Mouse (Mus musculus) left cerebral cortex, adult 11 months (tissue): ENCODE results near the gene Olfr871.
"Not testable (repeated sequence)": the region's sequence is repeated elsewhere in the genome, so short reads cannot be mapped to it uniquely, and the experiment has no call there.

ENCODE experiments used
- DNase-seq: peaks from one replicate; pipeline ENCODE4 v3.0.0; 2022; ENCODE audit warnings: low spot score

The Olfr871 gene

DNA sequence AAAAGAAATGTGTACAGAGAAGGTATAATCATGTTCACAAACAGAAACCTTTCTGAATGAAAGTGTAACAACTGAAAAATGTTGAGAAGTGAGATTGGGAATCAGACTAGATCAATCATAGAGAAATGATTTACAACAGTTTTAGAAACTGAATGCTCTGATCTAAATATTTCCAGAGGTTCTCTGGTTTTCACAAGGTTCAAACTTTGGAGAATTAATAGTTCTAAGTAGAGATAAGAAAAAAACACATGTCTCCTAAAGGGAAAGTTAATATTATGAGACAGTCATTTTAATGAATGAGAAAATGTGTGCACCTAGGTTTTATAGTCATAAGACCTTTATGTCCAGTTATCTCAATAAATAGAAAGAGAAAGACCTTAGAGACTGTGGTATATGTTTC lies at the start of gene Olfr871:
Olfr871 (plus strand) TSS at position 301 of the 400 bp plus-strand sequence.
- no peak for DNase-seq

DNA sequence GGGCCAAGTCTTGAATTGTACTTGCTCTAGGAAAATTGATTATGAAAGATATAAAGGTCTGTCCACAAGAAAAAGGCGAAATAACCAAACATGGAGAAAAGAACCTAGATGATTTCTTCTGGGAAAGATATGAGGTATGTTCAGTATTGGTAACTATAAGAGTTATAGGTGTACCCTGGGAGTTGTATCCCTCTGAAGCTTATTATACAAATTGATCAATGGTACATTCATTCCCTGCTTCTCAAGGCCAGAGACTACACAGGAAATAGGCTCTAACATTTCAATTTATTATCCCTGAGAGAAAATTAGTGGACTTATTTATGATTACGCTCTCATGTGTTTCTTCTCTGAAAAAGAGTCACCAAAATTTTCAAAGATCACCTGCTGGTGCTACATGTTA lies 38.0 kb upstream of the Olfr871 start, which contains the start of gene Olfr870:
Olfr870 (minus strand) TSS at position 101 of the 400 bp plus-strand sequence.
- no peak for DNase-seq

DNA sequence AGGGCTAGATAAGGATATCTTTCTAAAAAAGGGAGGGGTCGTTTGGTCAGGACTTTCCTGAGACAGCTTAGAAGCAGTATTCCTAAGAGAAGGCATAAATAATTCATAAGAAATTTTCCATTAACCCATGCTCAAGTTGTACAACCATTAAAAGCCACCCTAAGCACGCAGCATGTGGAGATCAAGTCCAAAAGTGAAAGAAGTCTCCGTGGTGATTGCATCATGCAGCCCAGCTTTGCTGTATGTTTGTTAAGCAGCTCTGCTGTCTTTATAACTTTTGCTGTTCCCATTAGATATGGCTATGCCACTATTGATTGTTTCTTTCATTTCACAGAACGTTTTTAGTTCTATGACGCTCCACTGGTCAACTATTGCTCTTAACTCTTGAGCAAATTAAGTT lies 32.5 kb upstream of the Olfr871 start:
- DNase-seq = no peak

DNA sequence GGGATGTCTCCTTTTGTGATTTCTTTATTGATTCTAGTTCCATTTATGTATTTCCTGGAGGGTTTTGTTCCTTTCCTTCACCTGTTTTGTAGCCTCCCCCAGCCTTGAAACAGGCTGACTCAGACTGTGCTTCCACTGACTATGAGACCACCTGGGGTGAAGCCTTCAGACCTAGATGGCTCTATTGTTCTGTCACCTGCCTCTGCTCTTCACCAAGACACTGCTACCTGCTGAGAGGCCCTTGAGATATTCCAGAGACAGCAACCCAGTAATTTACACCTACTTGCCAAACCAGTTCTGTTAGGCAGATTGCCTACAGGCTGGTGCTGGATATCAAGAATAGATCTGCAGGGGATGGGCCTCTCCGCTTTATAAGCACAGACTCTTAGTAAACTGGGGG lies 9.9 kb upstream of the Olfr871 start:
- DNase-seq = no peak

DNA sequence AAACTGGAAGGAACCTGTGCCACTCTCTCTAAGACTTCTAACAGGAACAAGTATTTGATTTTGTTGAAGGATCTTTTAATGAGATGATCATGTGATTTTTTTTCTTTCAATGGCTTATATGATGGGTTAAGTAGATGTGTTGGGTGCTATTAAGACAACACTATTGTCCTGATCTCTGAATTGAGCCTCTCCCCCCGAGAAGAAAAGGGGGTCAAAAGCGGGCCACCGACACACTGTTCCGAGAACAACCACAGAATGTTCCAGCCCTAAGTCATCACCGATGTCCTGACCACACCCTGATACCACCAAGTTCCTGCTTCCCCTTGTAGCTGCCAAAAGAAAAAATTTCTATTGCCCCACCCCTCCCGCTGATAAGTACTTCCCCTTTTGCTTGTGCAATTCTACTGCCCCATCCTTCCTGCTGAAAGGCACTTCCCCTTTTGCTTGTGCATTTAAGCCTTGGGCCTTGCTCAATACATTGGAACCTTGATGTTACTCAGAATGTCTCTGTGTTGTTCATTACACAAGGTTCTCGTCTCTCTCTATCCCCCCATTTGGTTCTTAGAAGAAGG lies 8.5 kb upstream of the Olfr871 start:
- DNase-seq = not testable (repeated sequence)

DNA sequence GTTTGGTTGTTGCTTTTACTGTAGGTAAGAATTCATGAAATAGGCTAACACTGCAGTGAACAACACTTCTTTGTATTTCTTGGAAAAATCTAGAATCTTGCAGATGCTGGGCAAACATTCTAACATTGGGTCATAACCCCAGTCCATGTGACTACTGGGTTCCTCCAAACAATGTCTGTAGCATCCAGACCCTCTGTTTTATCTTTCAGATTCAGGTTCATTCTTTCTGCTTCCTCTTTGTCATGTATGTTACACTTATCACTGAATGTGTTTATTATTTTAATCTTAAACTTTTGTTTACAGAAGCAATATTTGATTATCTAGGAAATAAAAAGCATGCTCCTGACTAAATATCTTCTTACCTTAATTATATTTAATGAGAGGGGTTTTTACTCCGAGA lies 1.2 kb upstream of the Olfr871 start:
- DNase-seq = no peak

DNA sequence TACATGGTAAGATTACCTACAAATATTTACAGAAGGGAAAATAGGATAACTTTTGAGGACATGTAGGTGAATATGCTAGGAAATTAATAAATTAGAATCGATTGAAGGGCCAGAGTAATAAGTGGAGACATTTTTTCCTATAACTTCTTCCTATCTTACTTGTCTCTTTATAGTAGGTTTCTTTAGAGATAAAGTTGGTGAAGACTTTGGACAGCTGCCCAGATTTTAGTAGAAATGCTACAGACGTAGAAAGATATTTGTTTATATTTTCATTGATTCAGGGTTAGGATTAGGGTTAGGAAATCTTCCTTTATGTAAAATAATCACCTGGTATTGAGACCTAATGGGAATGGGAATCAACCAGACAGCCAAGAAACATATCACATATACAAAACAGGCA lies 530 bp upstream of the Olfr871 start:
- DNase-seq = no peak

DNA sequence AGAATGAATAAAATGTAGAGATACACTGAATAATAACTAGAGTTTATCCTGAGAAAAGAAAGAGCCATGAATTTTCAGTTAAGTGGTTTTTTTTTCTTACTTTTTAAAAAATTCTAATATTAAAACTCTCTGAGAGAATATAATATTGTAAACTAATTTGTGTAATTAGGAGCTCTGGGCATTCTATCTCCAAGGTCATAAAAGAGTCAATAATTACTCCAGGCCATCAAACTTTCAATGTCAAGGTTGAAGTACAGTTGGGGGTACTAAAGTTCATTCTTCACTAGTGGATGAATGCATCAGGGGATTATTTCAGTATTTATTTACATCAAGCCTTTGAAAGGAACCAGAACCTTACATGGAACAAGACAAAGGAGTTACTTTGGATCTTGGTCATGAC lies 24.8 kb downstream of the Olfr871 start, which contains the start of gene Olfr872:
Olfr872 (plus strand) TSS at position 301 of the 400 bp plus-strand sequence.
- no peak for DNase-seq

DNA sequence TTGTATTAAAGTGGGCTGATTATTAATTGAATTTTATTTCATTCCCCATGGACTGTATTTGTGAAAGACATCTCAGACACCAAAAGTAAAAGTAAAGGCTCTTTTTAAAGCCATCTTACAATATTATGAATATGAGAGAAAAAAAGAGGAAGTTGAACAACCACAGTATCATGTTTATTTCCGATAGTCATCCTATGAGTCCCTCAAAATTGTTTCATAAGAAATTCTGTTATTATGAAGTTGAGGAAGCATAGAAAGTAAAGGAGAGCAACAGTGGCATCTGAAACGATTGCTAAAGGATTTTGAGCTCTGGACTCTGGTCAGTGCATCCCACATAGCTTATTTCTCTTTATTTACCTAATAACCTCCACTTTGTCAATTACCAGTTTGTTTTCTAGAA lies 25.4 kb downstream of the Olfr871 start:
- no peak for DNase-seq
